Mouse (Mus musculus): ENCODE data around the gene Otulinl.

Otulinl gene

GRCm38 (mm10) chr15:27678511-27678910 lies 2.9 kb downstream of the Otulinl start:
- no peak for DNase-seq

- DNase-seq = no peak
These were observed 3.6 kb downstream of the Otulinl start for GRCm38 (mm10) chr15:27677801-27678200.

GRCm38 (mm10) chr15:27676211-27676610 lies 5.2 kb downstream of the Otulinl start:
- DNase-seq = no peak

- no peak for DNase-seq
These were observed 6.3 kb downstream of the Otulinl start for GRCm38 (mm10) chr15:27675122-27675521.

- DNase-seq = no peak
These were observed 7.3 kb downstream of the Otulinl start for GRCm38 (mm10) chr15:27674041-27674440.

GRCm38 (mm10) chr15:27673151-27673550 lies 8.2 kb downstream of the Otulinl start:
- DNase-seq = no peak

GRCm38 (mm10) chr15:27672259-27672658 lies 9.1 kb downstream of the Otulinl start:
- no peak for DNase-seq

- no peak for DNase-seq
These were observed 9.7 kb downstream of the Otulinl start for GRCm38 (mm10) chr15:27671612-27672245.

GRCm38 (mm10) chr15:27670708-27671107 lies 10.7 kb downstream of the Otulinl start:
- no peak for DNase-seq

- no peak for DNase-seq
These were observed 11.4 kb downstream of the Otulinl start for GRCm38 (mm10) chr15:27669931-27670411.

- DNase-seq = no peak
These were observed 12.1 kb downstream of the Otulinl start for GRCm38 (mm10) chr15:27669276-27669675.

GRCm38 (mm10) chr15:27668557-27668956 lies 12.8 kb downstream of the Otulinl start:
- DNase-seq = no peak

- no peak for DNase-seq
These were observed 13.3 kb downstream of the Otulinl start for GRCm38 (mm10) chr15:27668001-27668461.

GRCm38 (mm10) chr15:27666911-27667539 lies 14.4 kb downstream of the Otulinl start:
- no peak for DNase-seq

- peak; percentile 83 for DNase-seq
These were observed 15.9 kb downstream of the Otulinl start for GRCm38 (mm10) chr15:27665392-27665911.

- DNase-seq = no peak
These were observed 17.3 kb downstream of the Otulinl start for GRCm38 (mm10) chr15:27664126-27664525.

GRCm38 (mm10) chr15:27662699-27663098 lies 18.7 kb downstream of the Otulinl start:
- no peak for DNase-seq

- DNase-seq = no peak
These were observed 19.7 kb downstream of the Otulinl start for GRCm38 (mm10) chr15:27661696-27662095.

GRCm38 (mm10) chr15:27659592-27660244 lies 21.7 kb downstream of the Otulinl start:
- peak; percentile 75 for DNase-seq

GRCm38 (mm10) chr15:27659143-27659542 lies 22.2 kb downstream of the Otulinl start:
- no peak for DNase-seq

- DNase-seq = no peak
These were observed 23.0 kb downstream of the Otulinl start for GRCm38 (mm10) chr15:27658356-27658755.

- no peak for DNase-seq
These were observed 23.5 kb downstream of the Otulinl start for GRCm38 (mm10) chr15:27657866-27658265.

GRCm38 (mm10) chr15:27656626-27657025 lies 24.8 kb downstream of the Otulinl start:
- no peak for DNase-seq

GRCm38 (mm10) chr15:27655015-27655414 lies 26.4 kb downstream of the Otulinl start:
- DNase-seq = no peak

All from cerebellum, adult 9-11 months (tissue).